Mouse (Mus musculus) kidney, adult 2 months (tissue): ENCODE results near the gene Bloc1s4.

ENCODE experiments used
- CTCF ChIP-seq: fragments of 200-500 bp; conservative IDR thresholded peaks from 2 replicates; pipeline ENCODE4 v1.5.1; 2011; ENCODE audit warnings: low read depth, mild to moderate bottlenecking, control low read depth, low read length, moderate library complexity, mixed read lengths; ENCODE audit not compliant: insufficient read depth, insufficient read length
- POLR2A ChIP-seq: fragments of 200-500 bp; IDR thresholded peaks from one replicate; pipeline ENCODE4 v1.6.1; 2011; ENCODE audit warnings: low read depth, low read length, control low read depth

DNA sequence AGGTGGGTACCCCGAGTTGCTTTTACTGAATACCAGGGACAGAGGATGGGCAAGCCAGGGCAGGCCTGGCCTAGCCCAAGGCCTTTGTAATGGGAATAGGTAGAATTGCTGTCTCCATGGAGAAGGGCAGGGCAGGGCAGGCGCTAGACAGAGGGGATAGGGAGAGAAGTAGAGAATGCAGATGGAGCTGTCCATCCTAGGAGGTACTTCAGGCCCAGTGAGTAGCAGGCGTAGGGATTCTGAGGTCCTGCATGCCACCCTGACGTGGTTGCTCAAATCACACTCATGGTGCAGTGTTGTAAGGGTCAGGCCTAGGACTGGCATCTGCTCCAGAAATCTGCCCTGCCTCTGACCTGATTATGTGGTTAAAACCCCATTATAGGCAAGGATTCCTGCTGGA lies 10.7 kb downstream of the Bloc1s4 start:
- TF ChIP-seq POLR2A (no peak), CTCF (no peak)
